Mouse (Mus musculus) kidney, postnatal 4 days (tissue): ENCODE measurements around the gene Cycs.

ENCODE experiments used
- DNase-seq, 2 experiments: peaks; one replicate each; pipeline ENCODE4 v3.0.0; 2021; ENCODE audit warnings: mixed read lengths in 2 of 2

Gene Cycs

GRCm38 (mm10) chr6:50542535-50542934 is 23.8 kb downstream of the Cycs start:
- no peak for DNase-seq

GRCm38 (mm10) chr6:50539641-50540040 is 26.7 kb downstream of the Cycs start:
- DNase-seq, result no peak

GRCm38 (mm10) chr6:50536461-50536892 is 29.9 kb downstream of the Cycs start:
- peak; percentile 88 to 89 for DNase-seq

- DNase-seq, result no peak
Measured at GRCm38 (mm10) chr6:50535346-50535745, 31.0 kb downstream of the Cycs start.

- DNase-seq, result no peak
Measured at GRCm38 (mm10) chr6:50531920-50532319, 34.4 kb downstream of the Cycs start.

GRCm38 (mm10) chr6:50531003-50531402 is 35.3 kb downstream of the Cycs start:
- DNase-seq, result no peak

GRCm38 (mm10) chr6:50529194-50529593 is 37.1 kb downstream of the Cycs start:
- no peak for DNase-seq

- no peak for DNase-seq
Measured at GRCm38 (mm10) chr6:50527416-50527815, 38.9 kb downstream of the Cycs start.

- DNase-seq, result peak; percentile 78 to 83
Measured at GRCm38 (mm10) chr6:50526597-50527024, 39.7 kb downstream of the Cycs start.

- DNase-seq, result no peak
Measured at GRCm38 (mm10) chr6:50525846-50526245, 40.5 kb downstream of the Cycs start.

- no peak for DNase-seq
Measured at GRCm38 (mm10) chr6:50524261-50524896, 42.0 kb downstream of the Cycs start.

GRCm38 (mm10) chr6:50522772-50523171 is 43.6 kb downstream of the Cycs start:
- no peak for DNase-seq

- DNase-seq, result no peak
Measured at GRCm38 (mm10) chr6:50521532-50522135, 44.7 kb downstream of the Cycs start.

GRCm38 (mm10) chr6:50520139-50520538 is 46.2 kb downstream of the Cycs start:
- no peak for DNase-seq

- DNase-seq, result no peak
Measured at GRCm38 (mm10) chr6:50518371-50518770, 48.0 kb downstream of the Cycs start.
